ENCODE assay signal across 20 mouse cellular contexts in genomic region chr15:28948245-28948644, GRCm38 (mm10).
"Had no signal": no experiment of that assay in that cellular context is flagged by ENCODE, and none has a peak within 500 bp of the region (broad histone marks: within the 10 kb centered on the region; RNA-seq: fewer than 3 reads in every experiment).

No protein-coding gene starts in this region.

- H3K27me3 ChIP-seq: kidney, embryonic 15.5 days; liver, embryonic 13.5 days; midbrain, embryonic 12.5 days; midbrain, embryonic 15.5 days; neural tube, embryonic 12.5 days; neural tube, embryonic 15.5 days had no signal

- ATAC-seq: midbrain, embryonic 15.5 days had no signal

- H3K4me3 ChIP-seq: kidney, embryonic 15.5 days; left cerebral cortex, adult 2 months; liver, embryonic 13.5 days; midbrain, embryonic 12.5 days; midbrain, embryonic 15.5 days; neural tube, embryonic 12.5 days; neural tube, embryonic 15.5 days had no signal

- H3K9ac ChIP-seq: kidney, embryonic 15.5 days; liver, embryonic 13.5 days; midbrain, embryonic 12.5 days; midbrain, embryonic 15.5 days; neural tube, embryonic 12.5 days; neural tube, embryonic 15.5 days had no signal

- H3K9me3 ChIP-seq: kidney, embryonic 15.5 days; liver, embryonic 13.5 days; midbrain, embryonic 12.5 days; midbrain, embryonic 15.5 days; neural tube, embryonic 12.5 days; neural tube, embryonic 15.5 days had no signal

- DNase-seq: kidney, postnatal 10 days; kidney, postnatal 36 days; layer of hippocampus, postnatal 36 days; liver, embryonic 13.5 days; lung, adult 2 months; lung, postnatal 14 days; lung, postnatal 4 days; right cerebral cortex, adult 18-20 months; right cerebral cortex, postnatal 14 days; right cerebral cortex, postnatal 4 days; thymus, adult 2 months; thymus, postnatal 14 days; thymus, postnatal 4 days had no signal

- H3K4me1 ChIP-seq: kidney, embryonic 15.5 days; liver, embryonic 13.5 days; midbrain, embryonic 12.5 days; midbrain, embryonic 15.5 days; neural tube, embryonic 12.5 days; neural tube, embryonic 15.5 days had no signal

- H3K27ac ChIP-seq: kidney, embryonic 15.5 days; left cerebral cortex, adult 2 months; liver, embryonic 13.5 days; midbrain, embryonic 12.5 days; midbrain, embryonic 15.5 days; neural tube, embryonic 12.5 days; neural tube, embryonic 15.5 days; stomach, postnatal 0 days had no signal

- H3K36me3 ChIP-seq: kidney, embryonic 15.5 days; liver, embryonic 13.5 days; midbrain, embryonic 12.5 days; midbrain, embryonic 15.5 days; neural tube, embryonic 12.5 days; neural tube, embryonic 15.5 days had no signal

- H3K4me2 ChIP-seq: kidney, embryonic 15.5 days; liver, embryonic 13.5 days; midbrain, embryonic 12.5 days; midbrain, embryonic 15.5 days; neural tube, embryonic 12.5 days; neural tube, embryonic 15.5 days had no signal
